Mouse (Mus musculus): ENCODE results near the gene Aknad1.

DNA sequence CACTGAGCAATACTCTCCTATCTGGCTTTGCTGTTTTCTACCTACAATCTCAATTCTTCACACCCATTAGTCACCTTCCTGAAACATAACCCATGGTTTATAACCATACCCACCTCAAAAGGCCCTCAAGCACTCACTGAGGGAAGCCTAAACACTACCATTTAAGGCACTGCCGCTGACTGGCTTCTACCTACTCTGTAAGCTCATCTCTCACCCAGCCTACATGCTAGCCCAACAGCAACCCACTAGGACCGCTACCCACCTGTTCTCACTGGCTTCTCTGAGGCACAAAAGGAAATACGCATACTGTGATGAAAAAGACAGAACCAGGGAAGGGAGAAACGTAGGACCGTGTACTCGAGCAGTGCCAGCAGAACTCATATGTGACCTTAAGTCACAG, 92.3 kb downstream of the Aknad1 start:
- TF ChIP-seq CTCF (IDR thresholded peaks at IDR 0.05; ENCODE audit: low read depth) (no peak), EP300 (optimal IDR thresholded peaks at IDR 0.05) (no peak)

All from stomach, postnatal 0 days (tissue).